Mouse (Mus musculus): ENCODE measurements at regions not wholly inside any gene's neighbourhood (a gene's known extent, or its start where the extent isn't known, plus 50 kb on each side); places are given as distances from the start of the nearest gene placed in this dataset.

DNA sequence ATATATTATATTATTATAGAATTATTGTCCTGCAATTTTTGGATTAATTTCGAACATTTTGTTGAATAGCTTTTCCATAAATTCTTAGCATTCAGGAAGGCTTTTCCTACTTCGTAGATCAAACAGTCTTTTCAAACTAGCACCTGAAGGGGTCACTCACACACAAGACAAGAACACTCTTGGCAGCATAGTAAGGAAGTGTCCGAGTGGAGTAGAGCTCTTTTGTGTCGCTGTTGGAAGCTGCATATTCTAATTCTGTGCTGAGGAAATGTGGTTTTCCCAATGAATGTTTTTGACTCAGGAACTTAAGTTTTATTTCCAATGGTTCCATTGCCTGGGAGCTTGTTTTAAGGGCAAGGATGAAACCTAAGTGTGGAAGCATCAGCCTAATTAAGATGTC lies 290.2 kb upstream of the Fam241a start:
- TF ChIP-seq POLR2A (IDR thresholded peaks at IDR 0.05; ENCODE audit: borderline replicate concordance, control insufficient read depth, low read depth, low read length) (no peak), CTCF (IDR thresholded peaks at IDR 0.05; ENCODE audit: control insufficient read depth, insufficient read depth, low read length) (no peak)
- 7% methylated on average over 4 of the region's 4 CpGs for WGBS
- Histone ChIP-seq H3K4me1 (ENCODE audit: control insufficient read depth, insufficient read depth, low read length) (no peaks in the 10 kb centered on the region), H3K27ac (ENCODE audit: control insufficient read depth, insufficient read depth, low read depth, low read length, poor library complexity) (no peak overlapping the region), H3K4me3 (replicated peaks; ENCODE audit: control insufficient read depth, low read depth, low read length) (no peak overlapping the region)

DNA sequence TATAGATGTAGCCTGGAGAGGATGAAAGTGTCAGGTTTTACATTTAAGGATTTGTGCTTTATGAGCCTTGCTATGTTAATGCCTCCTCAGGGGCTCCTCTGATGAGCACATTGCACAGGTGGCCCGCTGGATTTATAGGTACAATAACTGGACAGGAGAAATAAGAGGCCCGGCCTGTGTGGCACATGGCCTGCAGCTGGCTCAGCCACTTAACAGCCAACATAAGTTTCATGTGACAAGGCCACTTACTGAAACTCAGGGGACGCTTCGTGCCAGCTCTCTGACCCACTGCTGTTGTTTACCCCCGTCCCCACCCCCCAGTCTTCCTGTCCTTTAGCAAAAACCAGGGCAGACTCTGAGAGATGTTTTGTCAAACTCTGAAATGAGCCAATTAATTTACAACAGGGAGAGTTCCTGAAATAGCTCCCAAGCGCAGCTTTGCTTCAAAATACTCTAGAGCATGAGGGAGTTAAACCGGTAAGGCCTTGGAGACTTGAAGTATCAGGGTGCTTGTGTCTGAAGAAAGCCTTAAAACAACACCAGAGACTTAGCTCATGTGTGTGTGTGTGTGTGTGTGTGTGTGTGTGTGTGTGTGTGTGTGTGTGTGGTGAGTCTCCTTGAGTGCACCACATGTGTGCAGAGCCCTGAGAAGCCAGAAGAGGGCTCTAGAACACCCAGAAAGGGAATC lies 285.2 kb upstream of the Fam241a start:
- 77% methylated on average over 7 of the region's 7 CpGs for WGBS
- H3K27ac ChIP-seq (ENCODE audit: control insufficient read depth, insufficient read depth, low read depth, low read length, poor library complexity) = no peak overlapping the region
- no peak overlapping the region for H3K4me3 ChIP-seq (replicated peaks; ENCODE audit: control insufficient read depth, low read depth, low read length)
- TF ChIP-seq POLR2A (IDR thresholded peaks at IDR 0.05; ENCODE audit: borderline replicate concordance, control insufficient read depth, low read depth, low read length) (no peak), CTCF (IDR thresholded peaks at IDR 0.05; ENCODE audit: control insufficient read depth, insufficient read depth, low read length) (no peak)
- H3K4me1 ChIP-seq (ENCODE audit: control insufficient read depth, insufficient read depth, low read length) = no peaks in the 10 kb centered on the region

DNA sequence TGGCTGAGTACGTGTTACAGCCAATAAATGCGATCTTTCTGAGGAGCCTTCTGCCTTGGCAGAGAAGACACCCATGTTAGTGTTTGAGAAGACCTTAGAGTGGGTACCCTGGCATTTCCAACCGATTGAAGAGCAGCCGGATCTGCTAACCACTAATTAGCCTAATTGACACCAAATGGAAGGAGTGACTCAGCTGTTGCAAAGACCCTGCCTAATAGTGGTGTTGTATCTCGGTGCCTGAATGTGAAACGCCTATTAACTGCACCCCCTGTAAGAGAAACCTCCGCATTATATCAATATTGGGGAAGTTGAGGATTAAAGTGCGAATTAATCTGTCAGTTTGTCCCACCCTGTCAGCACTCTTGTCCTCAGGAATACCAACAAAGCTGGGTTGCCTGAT lies 253.1 kb upstream of the Fam241a start:
- WGBS = 80% methylated on average over 8 of the region's 8 CpGs
- no peak overlapping the region for H3K4me3 ChIP-seq (replicated peaks; ENCODE audit: control insufficient read depth, low read depth, low read length)
- H3K27ac ChIP-seq (ENCODE audit: control insufficient read depth, insufficient read depth, low read depth, low read length, poor library complexity) = no peak overlapping the region
- H3K4me1 ChIP-seq (ENCODE audit: control insufficient read depth, insufficient read depth, low read length) = no peaks in the 10 kb centered on the region
- TF ChIP-seq CTCF (IDR thresholded peaks at IDR 0.05; ENCODE audit: control insufficient read depth, insufficient read depth, low read length) (no peak), POLR2A (IDR thresholded peaks at IDR 0.05; ENCODE audit: borderline replicate concordance, control insufficient read depth, low read depth, low read length) (no peak)

DNA sequence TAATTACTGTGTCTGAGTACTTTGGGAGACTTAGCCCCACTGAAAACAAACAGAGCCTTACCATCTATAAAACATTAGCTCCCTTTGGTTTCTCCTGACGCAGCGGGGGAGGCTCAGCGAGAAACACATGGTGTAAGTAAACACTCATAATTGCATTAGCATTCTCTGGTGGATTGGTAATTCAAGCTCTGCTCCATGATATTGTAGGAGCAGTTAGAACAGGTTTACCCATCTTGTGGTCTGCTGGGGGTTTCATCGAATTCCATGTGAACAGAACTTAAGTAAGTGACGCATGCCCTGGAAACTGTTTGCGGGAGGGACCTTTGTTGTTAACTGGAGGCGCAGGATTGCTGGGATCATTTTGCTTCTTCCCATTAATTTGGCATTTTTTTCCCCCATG lies 249.2 kb upstream of the Fam241a start:
- TF ChIP-seq CTCF (IDR thresholded peaks at IDR 0.05; ENCODE audit: control insufficient read depth, insufficient read depth, low read length) (no peak), POLR2A (IDR thresholded peaks at IDR 0.05; ENCODE audit: borderline replicate concordance, control insufficient read depth, low read depth, low read length) (no peak)
- Histone ChIP-seq H3K4me3 (replicated peaks; ENCODE audit: control insufficient read depth, low read depth, low read length) (no peak overlapping the region), H3K27ac (ENCODE audit: control insufficient read depth, insufficient read depth, low read depth, low read length, poor library complexity) (no peak overlapping the region), H3K4me1 (ENCODE audit: control insufficient read depth, insufficient read depth, low read length) (no peaks in the 10 kb centered on the region)
- WGBS = 84% methylated on average over 7 of the region's 7 CpGs

DNA sequence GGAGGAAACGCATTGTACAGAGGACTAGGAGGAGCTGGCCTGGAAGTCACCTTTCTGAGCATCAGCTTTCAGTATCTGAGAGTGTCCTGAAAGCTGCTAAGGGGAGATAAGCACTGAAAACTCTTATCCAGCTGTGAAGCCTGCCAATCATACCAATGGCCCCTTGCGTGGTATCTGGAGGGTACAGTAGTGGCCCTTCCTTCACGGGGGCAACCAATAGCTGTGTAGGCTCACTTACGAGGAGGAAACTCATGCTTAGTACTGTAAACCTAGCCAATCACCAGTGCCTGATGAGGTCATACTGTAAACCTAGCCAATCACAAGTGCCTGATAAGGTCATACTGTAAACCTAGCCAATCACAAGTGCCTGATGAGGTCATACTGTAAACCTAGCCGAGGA lies 231.7 kb upstream of the Fam241a start:
- H3K4me3 ChIP-seq (replicated peaks; ENCODE audit: control insufficient read depth, low read depth, low read length) = no peak overlapping the region
- no peaks in the 10 kb centered on the region; the same call in 1 of the 2 replicates for H3K4me1 ChIP-seq (ENCODE audit: control insufficient read depth, insufficient read depth, low read length)
- WGBS = 75% methylated on average over 5 of the region's 5 CpGs
- no peak overlapping the region for H3K27ac ChIP-seq (ENCODE audit: control insufficient read depth, insufficient read depth, low read depth, low read length, poor library complexity)
- TF ChIP-seq POLR2A (IDR thresholded peaks at IDR 0.05; ENCODE audit: borderline replicate concordance, control insufficient read depth, low read depth, low read length) (no peak), CTCF (IDR thresholded peaks at IDR 0.05; ENCODE audit: control insufficient read depth, insufficient read depth, low read length) (no peak)

DNA sequence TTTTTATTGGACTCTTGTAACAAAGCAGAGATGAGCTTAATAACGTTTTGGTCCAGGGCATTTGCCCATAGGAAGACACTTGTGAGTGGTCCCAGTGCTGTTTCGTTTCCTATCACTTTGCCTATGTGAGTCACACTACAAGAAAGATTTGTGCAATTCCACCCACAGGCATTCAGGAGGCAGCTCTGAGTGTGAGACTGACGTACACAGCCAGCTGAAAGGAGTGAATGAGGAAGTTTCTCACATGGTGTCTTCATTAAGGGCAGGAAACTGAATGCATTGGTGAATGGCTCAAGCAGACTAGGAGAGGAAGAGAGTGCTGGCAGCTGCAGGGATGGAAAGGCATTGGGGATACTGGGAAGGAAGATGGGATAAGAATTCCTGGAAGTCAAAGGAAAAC lies 230.5 kb upstream of the Fam241a start:
- WGBS = 7% methylated on average over 3 of the region's 3 CpGs
- no peaks in the 10 kb centered on the region; the same call in 1 of the 2 replicates for H3K4me1 ChIP-seq (ENCODE audit: control insufficient read depth, insufficient read depth, low read length)
- H3K4me3 ChIP-seq (replicated peaks; ENCODE audit: control insufficient read depth, low read depth, low read length) = no peak overlapping the region
- H3K27ac ChIP-seq (ENCODE audit: control insufficient read depth, insufficient read depth, low read depth, low read length, poor library complexity) = no peak overlapping the region
- TF ChIP-seq CTCF (IDR thresholded peaks at IDR 0.05; ENCODE audit: control insufficient read depth, insufficient read depth, low read length) (no peak), POLR2A (IDR thresholded peaks at IDR 0.05; ENCODE audit: borderline replicate concordance, control insufficient read depth, low read depth, low read length) (no peak)

DNA sequence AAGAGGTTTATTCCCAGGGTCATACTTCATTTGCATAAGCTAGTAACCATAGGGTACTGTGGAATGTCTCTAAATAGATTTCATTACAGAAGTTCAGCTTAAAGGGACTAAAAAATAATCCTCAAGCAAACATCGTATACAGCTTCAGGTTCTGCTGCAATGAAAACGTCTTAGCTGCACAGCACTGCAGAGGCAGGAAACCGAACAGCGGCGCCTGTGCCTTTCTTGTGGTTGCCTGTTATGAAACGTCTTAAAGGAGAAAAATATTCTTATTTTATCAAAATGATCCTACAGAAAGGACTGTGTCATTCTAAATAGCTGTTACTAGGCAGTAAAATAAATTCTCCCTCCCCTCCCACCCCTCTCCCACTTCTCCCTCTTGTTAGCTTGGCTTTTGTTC lies 226.0 kb upstream of the Fam241a start:
- 1% methylated on average over 6 of the region's 6 CpGs for WGBS
- TF ChIP-seq CTCF (IDR thresholded peaks at IDR 0.05; ENCODE audit: control insufficient read depth, insufficient read depth, low read length) (no peak), POLR2A (IDR thresholded peaks at IDR 0.05; ENCODE audit: borderline replicate concordance, control insufficient read depth, low read depth, low read length) (no peak)
- Histone ChIP-seq H3K27ac (ENCODE audit: control insufficient read depth, insufficient read depth, low read depth, low read length, poor library complexity) (no peak overlapping the region), H3K4me3 (replicated peaks; ENCODE audit: control insufficient read depth, low read depth, low read length) (no peak overlapping the region), H3K4me1 (ENCODE audit: control insufficient read depth, insufficient read depth, low read length) (no peaks in the 10 kb centered on the region; the same call in 1 of the 2 replicates)

DNA sequence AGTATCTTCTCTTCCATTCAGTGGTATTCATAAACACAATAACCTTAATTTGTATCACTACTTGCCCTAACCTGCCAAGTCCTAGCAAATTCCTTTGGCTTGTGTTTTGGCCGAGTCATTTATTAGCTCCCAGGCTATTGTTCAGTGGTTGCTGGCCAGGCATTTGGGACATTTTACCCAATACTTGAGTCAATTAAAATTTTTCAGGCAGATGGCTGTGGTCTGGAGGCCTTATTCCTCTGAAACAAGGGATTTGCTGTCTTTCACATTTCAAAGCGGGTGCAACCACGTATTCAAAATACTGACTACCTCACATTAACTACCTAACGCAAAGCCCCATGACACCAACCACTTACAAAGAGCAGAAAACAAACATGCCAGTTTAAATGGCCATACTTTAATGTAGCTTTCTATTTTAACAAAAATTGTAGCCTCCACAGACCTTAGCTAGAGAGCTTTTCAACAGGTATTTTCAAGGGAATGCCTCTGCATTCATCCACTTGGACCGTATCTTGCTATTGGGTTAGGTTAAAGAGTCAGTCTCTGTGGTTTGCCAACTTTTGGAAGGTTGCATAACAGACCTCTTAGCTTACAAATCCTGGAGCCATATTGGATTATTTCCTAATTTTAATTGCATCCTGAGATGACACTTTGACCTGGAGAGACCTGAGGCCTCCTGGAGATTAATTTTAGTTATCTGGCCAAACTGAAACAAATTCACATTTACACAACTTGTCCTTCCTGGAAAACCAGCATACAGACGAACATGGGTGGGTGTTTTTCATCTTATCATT lies 224.7 kb upstream of the Fam241a start:
- Histone ChIP-seq H3K4me1 (ENCODE audit: control insufficient read depth, insufficient read depth, low read length) (no peaks in the 10 kb centered on the region), H3K27ac (ENCODE audit: control insufficient read depth, insufficient read depth, low read depth, low read length, poor library complexity) (no peak overlapping the region)
- 78% methylated on average over 6 of the region's 6 CpGs for WGBS

More for the DNA sequence above, 224.7 kb upstream of the Fam241a start:
- TF ChIP-seq POLR2A (IDR thresholded peaks at IDR 0.05; ENCODE audit: borderline replicate concordance, control insufficient read depth, low read depth, low read length) (no peak), CTCF (IDR thresholded peaks at IDR 0.05; ENCODE audit: control insufficient read depth, insufficient read depth, low read length) (no peak)
- H3K4me3 ChIP-seq (replicated peaks; ENCODE audit: control insufficient read depth, low read depth, low read length) = no peak overlapping the region
